Mouse (Mus musculus): ENCODE data around the gene Sfswap. TPM values are rescaled to one million over a fixed set of nuclear protein-coding genes. Genes with fewer than 3 reads are reported as not detected.
"Not testable (repeated sequence)": the region's sequence is repeated elsewhere in the genome, so short reads cannot be mapped to it uniquely, and the experiment has no call there.

Sfswap gene
- total RNA-seq, 2 experiments from 2014 or later = 102 to 119 TPM

DNA sequence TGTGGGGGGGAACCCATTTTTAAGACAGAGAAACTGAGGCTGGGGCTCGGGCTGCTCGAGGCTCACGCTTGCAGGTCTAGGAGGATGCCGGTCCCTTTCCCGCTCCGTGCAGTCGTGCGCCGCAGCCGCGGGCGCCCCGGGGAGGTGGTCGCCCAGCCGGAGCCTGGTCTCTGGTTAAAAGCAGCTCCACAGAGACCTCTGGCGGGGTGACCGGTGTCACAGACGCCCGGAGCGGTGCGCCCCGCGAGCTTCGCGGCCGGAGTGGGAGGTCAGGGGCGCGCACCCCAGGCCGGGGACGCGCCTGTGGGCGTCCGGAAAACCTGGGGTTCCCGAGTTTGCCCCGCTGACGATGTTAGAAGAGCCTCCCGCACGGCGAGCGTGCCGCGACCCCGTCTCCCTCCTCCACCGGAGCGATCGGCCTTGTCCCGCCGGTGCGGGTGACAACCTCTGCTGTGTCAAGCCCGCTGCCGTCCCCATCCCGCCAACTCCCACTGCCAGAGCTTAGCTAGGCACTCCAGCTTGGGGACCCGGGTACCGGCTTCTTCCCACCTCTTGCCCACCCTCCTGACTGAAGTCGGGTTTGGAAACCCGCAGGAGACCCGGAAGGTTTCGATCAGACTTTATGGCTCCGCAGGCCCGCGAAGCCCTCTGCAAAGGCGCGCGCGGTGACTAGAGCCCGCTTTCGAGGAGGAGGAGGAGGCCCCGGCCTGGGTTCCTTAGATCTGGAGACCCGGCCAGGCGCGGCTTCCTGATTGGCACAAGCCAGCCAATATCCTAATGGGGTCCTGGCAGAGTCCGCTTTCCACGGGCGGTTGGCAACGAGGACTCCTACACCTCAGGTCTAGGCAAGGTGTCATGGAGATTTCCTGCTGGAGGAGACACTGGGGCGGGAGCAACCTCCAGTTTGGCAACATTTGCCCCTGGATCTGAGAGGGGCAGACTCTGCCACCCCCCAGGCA lies 83.8 kb downstream of the Sfswap start:
- DNase-seq (ENCODE audit: low spot score in 2 of 2) = peak in 1 of 2 experiments; percentile 40

DNA sequence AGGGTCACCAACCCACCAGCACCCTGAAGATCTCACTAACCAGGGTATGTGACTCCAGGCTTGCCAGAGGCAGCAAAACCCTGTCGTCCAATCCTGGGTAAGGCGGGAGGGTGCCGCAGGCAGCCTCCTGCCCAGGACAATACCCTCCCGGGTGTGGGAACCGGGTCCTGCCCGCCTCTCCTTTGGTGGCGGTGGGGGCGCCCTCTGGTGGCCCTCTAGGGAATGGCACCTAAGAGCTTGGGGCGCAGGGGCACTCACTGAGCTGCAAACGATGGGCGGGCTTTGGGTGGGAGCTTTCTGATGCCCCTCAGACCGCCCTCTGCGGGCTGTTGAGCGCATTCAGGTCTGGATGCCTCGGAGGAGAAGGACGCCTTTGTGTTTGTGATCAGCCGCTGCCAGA lies 85.0 kb downstream of the Sfswap start:
- peak; percentile 72 to 88 for DNase-seq (ENCODE audit: low spot score in 2 of 2)

DNA sequence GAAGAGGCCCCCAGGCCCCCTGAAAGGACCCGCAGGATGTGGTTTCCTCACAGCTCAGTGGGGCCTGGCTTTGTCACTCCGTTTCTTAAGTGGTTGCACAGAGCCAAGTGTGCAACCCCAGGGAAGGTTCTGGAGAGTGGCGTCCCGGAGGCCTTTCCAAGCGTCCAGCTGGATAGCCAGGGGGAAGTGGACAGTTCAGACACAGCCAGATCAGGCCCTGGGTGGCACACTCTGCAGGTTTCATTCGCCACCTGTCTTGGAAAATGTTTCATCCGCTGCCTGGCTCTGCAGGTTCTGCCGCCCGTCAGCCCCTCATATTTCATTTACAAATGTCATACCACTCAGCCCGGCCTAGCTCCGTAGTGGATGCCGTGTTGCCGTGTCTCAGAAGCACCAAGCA lies 85.5 kb downstream of the Sfswap start:
- no peak for DNase-seq (ENCODE audit: low spot score in 2 of 2)

DNA sequence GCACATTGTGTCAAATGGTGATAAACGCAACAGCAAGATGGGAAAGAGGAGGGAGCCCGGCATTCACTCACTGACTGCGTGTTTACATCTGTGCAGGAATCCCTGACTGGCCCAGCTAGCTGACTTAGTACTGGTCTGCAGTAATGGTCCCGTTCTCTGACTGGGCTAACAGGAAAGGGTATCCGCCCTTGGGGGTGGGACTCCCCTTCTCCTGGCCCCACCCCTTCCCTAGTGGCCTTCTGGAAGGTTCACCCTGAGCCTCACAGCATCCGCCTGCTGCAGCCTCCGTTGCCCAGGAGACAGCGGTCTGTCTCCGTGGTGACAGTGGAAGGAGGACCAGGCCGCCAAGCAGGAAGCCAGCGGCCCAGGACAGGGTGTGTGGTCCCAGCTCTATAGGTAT lies 89.9 kb downstream of the Sfswap start:
- peak in 1 of 2 experiments; percentile 44 for DNase-seq (ENCODE audit: low spot score in 2 of 2)

GRCm38 (mm10) chr5:129594116-129595114 lies 93.4 kb downstream of the Sfswap start:
- DNase-seq (ENCODE audit: low spot score in 2 of 2) = peak; percentile 78 to 91

DNA sequence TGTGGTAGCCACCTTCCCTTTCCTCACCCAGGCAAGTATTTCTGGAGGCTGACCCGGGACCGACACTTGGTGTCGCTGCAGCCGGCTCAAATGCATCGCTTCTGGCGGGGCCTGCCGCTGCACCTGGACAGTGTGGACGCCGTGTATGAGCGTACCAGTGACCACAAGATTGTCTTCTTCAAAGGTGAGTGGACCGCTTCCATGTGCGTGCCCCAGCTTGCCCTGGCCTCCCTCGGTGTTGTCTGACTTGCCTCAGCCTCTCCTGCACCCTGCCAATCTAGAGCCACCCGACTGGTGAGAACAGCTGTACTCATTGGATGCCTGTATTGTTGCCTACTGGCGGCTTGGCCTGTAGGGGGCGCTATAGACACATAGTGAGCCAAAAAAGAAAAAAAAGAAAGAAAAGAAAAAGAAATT lies 101.1 kb downstream of the Sfswap start:
- no peak for DNase-seq (ENCODE audit: low spot score in 2 of 2)

DNA sequence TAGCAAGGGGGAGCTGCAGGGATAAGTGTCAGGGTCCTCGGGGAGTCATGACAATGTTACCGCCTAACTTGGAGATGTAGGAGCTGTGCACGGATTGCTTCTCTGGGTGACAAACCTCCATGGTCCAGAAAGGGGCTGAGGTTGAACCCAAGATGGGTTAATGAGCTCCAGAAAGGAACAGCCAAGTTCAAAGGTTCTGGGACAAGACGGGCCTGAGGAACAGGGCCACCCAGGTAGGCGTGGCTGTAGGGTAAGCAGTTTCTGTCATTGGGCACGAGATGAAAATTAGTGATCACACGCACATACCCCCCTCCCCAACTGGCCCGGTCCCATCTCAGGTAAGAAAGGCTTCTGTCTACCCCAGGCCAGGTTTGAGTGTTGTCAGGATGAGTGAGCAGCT lies 106.5 kb downstream of the Sfswap start:
- DNase-seq (ENCODE audit: low spot score in 2 of 2) = no peak

- DNase-seq (ENCODE audit: low spot score in 2 of 2) = peak; percentile 68 to 82
Measured at GRCm38 (mm10) chr5:129611060-129611459, 110.0 kb downstream of the Sfswap start.

- not testable (repeated sequence) for DNase-seq (ENCODE audit: low spot score in 2 of 2)
Measured at GRCm38 (mm10) chr5:129620600-129620999, 119.6 kb downstream of the Sfswap start.

Other genes starting within 250 kb of the Sfswap start
- gene Mmp17, start 82.9 kb downstream of the Sfswap start, total RNA-seq (2021) = 100 to 1,000 TPM; 123 to 130 TPM
- 1 to 10 TPM; 6.7 to 7.3 TPM for gene Zfp11, start 168.9 kb downstream of the Sfswap start, total RNA-seq (2021)
- not detected for gene Sept14, start 207.3 kb downstream of the Sfswap start, total RNA-seq (2021)
- gene Mrps17, start 214.3 kb downstream of the Sfswap start, total RNA-seq (2021) = 10 to 100 TPM; 77.8 to 85.9 TPM
- 10 to 100 TPM; 78.8 to 79.8 TPM for gene Nipsnap2, start 223.8 kb downstream of the Sfswap start, total RNA-seq (2021)

Measured in layer of hippocampus, adult 18-20 months (tissue).